Mouse (Mus musculus) T-helper 17 cell (primary cell): ENCODE results near the gene Zfp213.

Experiments
- in situ Hi-C, 2 experiments: fragments of 300-600 bp; cut with MboI, MseI; formaldehyde crosslinking; loops; 1 replicate in 1 of 2; 2 replicates in 1 of 2; pipeline ENCODE4 v1.15.1; 2025; ENCODE audit warnings: high pct_unique_total_duplicates in 2 of 2

The Zfp213 gene

GRCm38 (mm10) chr17:23574130-23574529 is 10.1 kb upstream of the Zfp213 start:
- in situ Hi-C loops, result no loop called here

DNA sequence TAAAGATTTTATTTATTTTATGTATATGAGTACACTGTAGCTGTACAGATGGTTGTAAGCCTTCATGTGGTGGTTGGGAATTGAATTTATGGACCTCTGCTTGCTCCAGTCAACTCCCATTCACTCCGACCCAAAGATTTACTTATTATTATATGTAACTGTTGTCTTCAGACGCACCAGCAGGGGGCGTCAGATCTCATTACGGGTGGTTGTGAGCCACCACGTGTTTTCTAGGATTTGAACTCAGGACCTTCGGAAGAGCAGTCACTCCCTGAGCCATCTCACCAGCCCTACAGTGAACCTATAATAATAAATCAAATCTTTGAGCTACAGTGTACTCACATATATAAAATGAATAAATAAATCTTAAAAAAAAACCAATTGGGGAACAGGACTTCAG is 8.0 kb upstream of the Zfp213 start:
- in situ Hi-C loops, result no loop called here

DNA sequence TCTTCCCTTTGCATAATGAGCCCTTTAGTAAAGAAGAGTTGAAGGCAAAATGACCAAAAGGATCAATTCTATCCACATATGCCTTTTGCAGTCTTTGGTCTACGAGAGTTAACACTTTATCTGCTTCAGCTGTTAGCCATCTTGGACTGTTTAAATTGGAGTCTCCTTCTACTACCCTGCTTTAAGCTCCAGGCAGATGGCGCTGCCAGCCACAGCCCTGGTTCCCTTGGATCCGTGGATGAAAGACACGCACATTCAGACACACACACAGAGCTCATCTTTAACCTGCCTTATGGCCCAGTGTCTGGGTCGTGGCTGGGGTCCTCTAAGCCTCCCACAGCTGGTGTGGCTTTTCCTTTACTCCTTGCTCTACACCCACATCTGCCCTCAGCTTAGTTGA is 7.0 kb upstream of the Zfp213 start:
- in situ Hi-C loops, result no loop called here

DNA sequence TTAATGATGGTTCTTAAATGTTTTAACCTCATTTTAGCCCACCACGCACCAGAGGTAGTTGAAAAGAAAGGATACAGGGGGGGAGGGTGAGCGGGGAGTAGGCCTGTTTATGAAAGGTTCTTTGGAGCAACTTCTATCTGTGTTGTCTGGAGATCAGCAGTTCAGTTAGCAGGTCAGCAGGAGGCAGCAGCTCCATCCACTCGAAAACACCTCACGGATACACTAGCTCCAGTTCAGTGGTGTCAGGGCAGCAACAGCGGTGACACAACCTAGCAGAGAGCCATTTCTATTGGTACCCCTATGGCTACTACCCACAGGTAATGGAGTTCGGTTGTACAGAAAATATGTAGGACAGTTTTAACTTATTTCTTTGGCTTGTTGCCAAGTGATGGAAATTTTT is 6.0 kb upstream of the Zfp213 start:
- in situ Hi-C loops, result no loop called here

- in situ Hi-C loops, result loop anchor here in 1 of 2 experiments (5.0 kb wide), 1 partner anchor 34 kb away; the partner anchor contains the start of gene Zscan10
Measured at GRCm38 (mm10) chr17:23568370-23568769, 4.3 kb upstream of the Zfp213 start.

- in situ Hi-C loops, result loop anchor here in 1 of 2 experiments (5.0 kb wide), 1 partner anchor 36 kb away; the partner anchor contains the start of gene Zscan10
Measured at GRCm38 (mm10) chr17:23566787-23567186, 2.7 kb upstream of the Zfp213 start.

- in situ Hi-C loops, result loop anchor here in 1 of 2 experiments (5.0 kb wide), 1 partner anchor 697 kb away; the partner anchor contains the start of gene Zfp945
Measured at GRCm38 (mm10) chr17:23564368-23564715, 304 bp upstream of the Zfp213 start.

- in situ Hi-C loops, result loop anchor here in 1 of 2 experiments (5.0 to 10.0 kb wide), 3 partner anchors 365 to 1595 kb away; partner anchors contain the start of genes Zfp40, Zfp942, Zfp943 and Zfp945
Measured at GRCm38 (mm10) chr17:23559767-23560166, 4.3 kb downstream of the Zfp213 start.

DNA sequence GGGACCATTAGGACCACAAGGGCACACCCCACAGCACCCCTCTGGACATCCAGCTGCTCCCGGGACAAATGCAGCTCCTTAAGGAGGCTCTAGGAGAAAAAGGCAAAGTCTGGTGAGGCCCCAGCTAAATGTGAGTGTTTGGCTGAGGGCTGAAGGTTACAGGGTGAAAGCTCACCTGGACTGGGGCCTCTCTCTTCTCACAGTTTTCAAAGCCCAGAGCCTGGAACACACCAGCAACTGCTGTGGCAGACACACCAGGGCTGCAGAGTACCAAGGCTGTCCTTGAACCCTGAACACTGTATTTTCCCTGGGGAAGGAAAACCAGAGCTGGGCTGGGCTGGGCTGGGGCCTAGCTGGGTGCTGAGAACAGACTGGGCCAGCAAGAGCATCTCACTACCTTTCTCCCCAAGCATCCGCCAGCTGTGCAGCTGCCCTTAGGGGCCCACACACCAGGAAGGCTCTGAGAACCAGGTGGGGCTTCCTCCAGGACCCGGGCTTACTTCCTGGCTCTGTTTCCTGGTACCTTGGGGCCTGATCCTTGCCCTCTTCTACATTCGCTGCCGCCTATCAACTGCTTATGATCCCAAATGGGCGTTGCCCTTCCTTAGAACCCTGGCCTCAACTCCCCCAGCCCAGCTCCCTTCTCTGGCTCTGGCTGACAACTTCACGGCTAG is 8.7 kb downstream of the Zfp213 start:
- in situ Hi-C loops, result loop anchor here in 1 of 2 experiments (10.0 kb wide), 2 partner anchors 361 to 1591 kb away; partner anchors contain the start of genes Zfp40, Zfp942 and Zfp943

DNA sequence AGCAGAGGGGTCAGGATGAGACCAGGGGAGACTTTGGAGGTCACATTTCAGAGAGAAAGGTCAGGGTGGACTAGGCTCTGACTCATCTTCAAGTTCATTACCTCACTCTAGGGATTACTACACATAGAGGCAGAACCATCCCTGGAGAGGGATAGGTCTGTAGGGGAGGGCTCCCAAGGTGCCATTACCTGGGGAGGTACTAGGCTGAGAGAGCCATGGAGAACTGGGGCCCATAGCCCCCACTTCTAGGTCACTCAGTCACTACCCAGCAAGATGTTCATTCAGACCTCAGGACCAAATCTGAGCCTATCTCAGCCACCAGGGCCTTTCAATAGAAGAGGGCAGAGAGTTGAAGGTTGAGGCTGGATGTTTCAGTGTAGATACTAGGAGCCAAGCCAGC is 9.7 kb downstream of the Zfp213 start:
- in situ Hi-C loops, result loop anchor here (5.0 to 10.0 kb wide), 3 partner anchors 360 to 1590 kb away; partner anchors contain the start of genes Zfp40 (in 2 of the 2), Zfp942 (in 1 of the 2) and Zfp943 (in 1 of the 2)

DNA sequence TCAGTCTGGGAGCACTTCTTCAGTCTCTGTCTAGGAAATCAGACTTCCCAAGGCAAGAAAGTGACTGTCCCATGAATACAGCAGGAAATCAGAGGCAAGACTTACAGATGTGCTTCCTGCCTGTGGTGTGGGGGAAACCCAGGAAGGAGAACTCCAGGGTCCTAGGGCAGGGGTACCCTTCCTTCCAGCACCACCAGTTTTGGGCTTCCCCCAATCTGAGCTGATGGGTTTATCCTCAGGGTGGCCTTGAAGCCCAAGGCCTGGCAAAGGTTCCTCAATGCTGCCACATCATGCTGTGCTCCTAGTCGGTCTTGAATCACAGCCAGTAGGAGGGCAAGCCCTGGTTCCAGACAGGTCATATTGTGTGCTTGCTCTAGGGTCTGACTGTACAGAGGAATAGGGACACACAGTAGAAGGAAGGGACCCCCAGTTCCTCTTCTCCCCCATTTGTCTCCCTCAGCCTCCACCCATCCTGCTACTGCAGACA is 10.4 kb downstream of the Zfp213 start:
- in situ Hi-C loops, result loop anchor here (5.0 to 10.0 kb wide), 3 partner anchors 359 to 1589 kb away; partner anchors contain the start of genes Zfp40 (in 2 of the 2), Zfp942 (in 1 of the 2) and Zfp943 (in 1 of the 2)

- in situ Hi-C loops, result loop anchor here (5.0 to 10.0 kb wide), 3 partner anchors 358 to 1588 kb away; partner anchors contain the start of genes Zfp40 (in 2 of the 2), Zfp942 (in 1 of the 2) and Zfp943 (in 1 of the 2)
Measured at GRCm38 (mm10) chr17:23552896-23553633, 11.0 kb downstream of the Zfp213 start.

DNA sequence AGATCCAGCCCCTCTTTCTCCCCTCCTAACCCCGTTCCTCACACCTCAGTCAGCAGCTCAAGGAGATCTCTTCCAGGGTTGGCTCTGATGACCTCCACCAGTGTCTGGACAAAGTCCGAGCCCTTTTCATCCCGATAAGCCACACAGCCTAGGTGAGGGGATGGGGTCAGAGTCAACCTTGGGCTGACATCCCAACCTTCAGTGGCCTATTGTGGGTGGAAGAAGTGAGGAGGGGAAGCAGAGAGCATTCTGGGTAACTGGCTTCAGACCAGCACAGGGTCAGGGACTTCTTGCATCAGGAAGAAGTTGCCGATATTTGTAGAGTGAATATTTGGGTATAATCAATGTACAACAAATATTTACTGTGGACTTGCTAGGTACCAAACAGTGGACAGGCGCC is 12.1 kb downstream of the Zfp213 start:
- in situ Hi-C loops, result loop anchor here (5.0 to 10.0 kb wide), 3 partner anchors 357 to 1587 kb away; partner anchors contain the start of genes Zfp40 (in 2 of the 2), Zfp942 (in 1 of the 2) and Zfp943 (in 1 of the 2)

DNA sequence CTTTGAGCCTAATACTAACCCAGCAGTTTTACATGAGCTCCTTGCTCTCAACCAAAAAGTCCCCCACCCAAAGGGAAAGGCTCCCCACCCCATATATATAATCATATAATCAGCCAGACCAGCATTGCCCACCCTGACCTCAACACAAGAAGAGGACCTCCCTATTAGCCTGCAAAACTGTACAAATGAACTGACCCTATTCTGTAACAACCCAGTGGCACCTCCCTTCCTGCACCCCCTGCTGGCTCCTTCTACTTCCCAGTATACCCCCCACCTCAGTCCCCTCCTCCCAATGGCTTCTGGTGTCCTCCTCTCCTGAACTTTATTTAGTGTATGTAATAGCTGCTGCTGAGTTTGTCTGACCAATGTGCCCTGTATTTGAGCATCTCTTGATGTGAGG is 12.6 kb downstream of the Zfp213 start:
- in situ Hi-C loops, result loop anchor here (5.0 to 10.0 kb wide), 3 partner anchors 357 to 1587 kb away; partner anchors contain the start of genes Zfp40 (in 2 of the 2), Zfp942 (in 1 of the 2) and Zfp943 (in 1 of the 2)

DNA sequence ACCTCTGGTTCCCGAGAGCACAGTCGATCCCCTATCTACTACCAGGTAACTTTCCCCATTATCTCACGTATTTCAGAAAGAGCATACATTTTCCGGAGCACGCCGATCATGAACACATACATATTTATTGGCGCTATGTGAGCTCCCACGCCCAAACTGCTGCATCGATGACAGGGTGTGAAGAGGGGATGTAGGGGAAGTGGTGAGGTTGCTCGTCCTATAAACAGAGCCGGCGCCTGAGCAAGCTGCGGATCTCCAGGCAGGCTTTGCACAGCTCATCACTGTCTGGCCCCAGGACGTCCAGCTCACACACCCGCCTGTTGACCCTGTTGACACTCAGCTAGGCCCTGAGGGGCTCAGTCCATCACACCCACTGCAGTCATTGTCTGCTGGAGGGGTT is 13.2 kb downstream of the Zfp213 start:
- in situ Hi-C loops, result loop anchor here (5.0 to 10.0 kb wide), 3 partner anchors 356 to 1586 kb away; partner anchors contain the start of genes Zfp40 (in 2 of the 2), Zfp942 (in 1 of the 2) and Zfp943 (in 1 of the 2)

DNA sequence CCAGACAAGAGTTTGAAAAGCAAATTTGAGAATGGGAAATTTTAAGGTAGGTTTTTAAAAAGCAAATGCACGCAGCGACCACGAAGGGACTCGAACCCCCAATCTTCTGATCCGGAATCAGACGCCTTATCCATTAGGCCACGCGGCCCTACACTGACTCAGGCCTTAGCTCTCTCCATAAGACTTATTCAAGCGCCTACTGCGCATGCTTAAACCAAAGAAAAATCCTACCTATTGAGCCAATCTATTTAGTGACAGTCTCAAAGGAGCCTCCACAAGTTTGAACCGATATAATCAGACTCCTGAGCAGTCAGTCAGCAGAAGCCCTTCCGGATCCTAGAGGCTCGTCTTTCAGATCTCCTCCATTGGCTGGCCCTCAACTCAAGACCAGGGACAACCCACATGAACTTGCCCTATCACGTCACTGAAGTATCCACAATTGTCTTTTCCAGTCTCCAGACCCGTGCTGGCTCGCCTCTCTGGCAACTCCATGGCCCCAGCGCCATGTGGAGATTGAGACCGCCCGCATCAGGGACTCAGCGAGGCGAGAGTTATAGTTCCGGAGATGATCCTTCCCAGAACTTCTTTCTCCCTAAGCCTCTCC is 13.7 kb downstream of the Zfp213 start:
- in situ Hi-C loops, result loop anchor here (5.0 to 10.0 kb wide), 3 partner anchors 355 to 1585 kb away; partner anchors contain the start of genes Zfp40 (in 2 of the 2), Zfp942 (in 1 of the 2) and Zfp943 (in 1 of the 2)

- in situ Hi-C loops, result loop anchor here in 1 of 2 experiments (25.0 kb wide), 1 partner anchor 1187 kb away; the partner anchor contains the start of genes Zfp758 and Zfp944
Measured at GRCm38 (mm10) chr17:23549441-23549840, 14.6 kb downstream of the Zfp213 start.

DNA sequence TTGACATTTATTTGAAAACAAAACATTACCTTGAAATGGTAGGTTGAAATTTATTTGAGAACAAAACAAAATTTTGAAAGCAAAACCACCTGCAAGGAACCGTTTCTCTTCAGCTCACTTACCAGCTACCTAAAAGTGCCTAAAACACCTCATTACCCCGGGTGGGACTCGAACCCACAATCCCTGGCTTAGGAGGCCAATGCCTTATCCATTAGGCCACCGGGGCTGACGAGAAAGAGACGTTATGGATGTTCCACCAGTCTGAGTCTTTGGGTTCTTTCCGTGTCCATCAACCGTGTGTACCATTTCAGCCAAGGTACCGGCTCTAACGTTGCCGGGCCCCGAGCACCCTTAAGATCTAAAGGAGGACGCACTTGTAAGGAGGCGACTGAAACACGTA is 15.4 kb downstream of the Zfp213 start:
- in situ Hi-C loops, result loop anchor here in 1 of 2 experiments (25.0 kb wide), 1 partner anchor 1186 kb away; the partner anchor contains the start of genes Zfp758 and Zfp944

DNA sequence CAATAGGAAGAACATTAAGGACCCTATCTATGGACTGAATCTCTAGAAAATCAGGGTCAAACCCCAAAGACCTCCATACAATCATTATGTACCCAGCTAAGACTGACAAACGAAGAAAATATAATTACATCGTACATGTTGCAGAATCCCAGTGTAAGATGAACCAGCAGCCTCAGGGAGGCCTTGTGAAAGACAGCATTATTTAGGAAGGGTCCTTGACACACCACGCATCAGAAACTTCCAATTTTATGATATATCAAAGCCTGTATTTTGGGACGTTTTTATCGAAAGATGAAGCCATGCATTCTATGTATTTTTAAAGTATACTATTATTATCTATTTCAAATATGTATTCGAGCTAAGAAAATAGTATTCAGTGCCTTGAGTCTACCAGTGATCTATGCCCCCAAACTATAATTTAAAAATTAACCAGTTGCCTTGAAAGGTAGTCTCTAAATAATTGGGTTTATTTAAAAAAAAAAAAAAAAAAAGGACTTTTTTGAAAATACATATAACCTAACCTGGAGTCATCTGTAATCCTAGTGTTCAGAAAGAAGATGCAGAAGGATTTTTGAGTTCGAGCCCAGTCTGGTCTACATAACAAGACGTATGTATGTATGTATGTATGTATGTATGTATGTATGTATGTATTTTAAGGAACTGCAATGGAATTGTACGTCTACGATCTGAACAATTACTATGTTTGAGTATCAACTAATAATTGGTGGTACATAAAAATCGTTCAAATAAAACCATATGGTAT is 16.2 kb downstream of the Zfp213 start:
- in situ Hi-C loops, result loop anchor here in 1 of 2 experiments (25.0 kb wide), 1 partner anchor 1186 kb away; the partner anchor contains the start of genes Zfp758 and Zfp944
